Mouse (Mus musculus): ENCODE measurements at regions not wholly inside any gene's neighbourhood (a gene's known extent, or its start where the extent isn't known, plus 50 kb on each side); places are given as distances from the start of the nearest gene placed in this dataset.

GRCm38 (mm10) chr2:170257671-170258235 is 109.8 kb upstream of the Zfp217 start:
- DNase-seq (ENCODE audit: low spot score): no peak

GRCm38 (mm10) chr2:170255997-170256396 is 108.1 kb upstream of the Zfp217 start:
- DNase-seq (ENCODE audit: low spot score): no peak

GRCm38 (mm10) chr2:170255533-170255932 is 107.6 kb upstream of the Zfp217 start:
- no peak for DNase-seq (ENCODE audit: low spot score)

- no peak for DNase-seq (ENCODE audit: low spot score)
Observed at GRCm38 (mm10) chr2:170253681-170254440, 106.0 kb upstream of the Zfp217 start.

- DNase-seq (ENCODE audit: low spot score): no peak
Observed at GRCm38 (mm10) chr2:170252255-170253034, 104.5 kb upstream of the Zfp217 start.

GRCm38 (mm10) chr2:170250680-170251079 is 102.8 kb upstream of the Zfp217 start:
- DNase-seq (ENCODE audit: low spot score): no peak

GRCm38 (mm10) chr2:170247702-170248445 is 100.0 kb upstream of the Zfp217 start:
- DNase-seq (ENCODE audit: low spot score): no peak

- no peak for DNase-seq (ENCODE audit: low spot score)
Observed at GRCm38 (mm10) chr2:170245637-170246341, 97.9 kb upstream of the Zfp217 start.

GRCm38 (mm10) chr2:170244108-170244507 is 96.2 kb upstream of the Zfp217 start:
- no peak for DNase-seq (ENCODE audit: low spot score)

- no peak for DNase-seq (ENCODE audit: low spot score)
Observed at GRCm38 (mm10) chr2:170237959-170238358, 90.1 kb upstream of the Zfp217 start.

GRCm38 (mm10) chr2:170233426-170233825 is 85.5 kb upstream of the Zfp217 start:
- no peak for DNase-seq (ENCODE audit: low spot score)

- DNase-seq (ENCODE audit: low spot score): no peak
Observed at GRCm38 (mm10) chr2:170229461-170230080, 81.7 kb upstream of the Zfp217 start.

GRCm38 (mm10) chr2:170228318-170228994 is 80.6 kb upstream of the Zfp217 start:
- no peak for DNase-seq (ENCODE audit: low spot score)

GRCm38 (mm10) chr2:170223872-170224271 is 76.0 kb upstream of the Zfp217 start:
- DNase-seq (ENCODE audit: low spot score): no peak

GRCm38 (mm10) chr2:170222819-170223218 is 74.9 kb upstream of the Zfp217 start:
- no peak for DNase-seq (ENCODE audit: low spot score)

- no peak for DNase-seq (ENCODE audit: low spot score)
Observed at GRCm38 (mm10) chr2:170221994-170222535, 74.2 kb upstream of the Zfp217 start.

- DNase-seq (ENCODE audit: low spot score): no peak
Observed at GRCm38 (mm10) chr2:170220871-170221369, 73.0 kb upstream of the Zfp217 start.

GRCm38 (mm10) chr2:170220443-170220842 is 72.5 kb upstream of the Zfp217 start:
- no peak for DNase-seq (ENCODE audit: low spot score)

GRCm38 (mm10) chr2:170219611-170220401 is 71.9 kb upstream of the Zfp217 start:
- no peak for DNase-seq (ENCODE audit: low spot score)

Measured in ovary, postnatal 36 days (tissue).